Mouse (Mus musculus) lung, adult 2 months (tissue): ENCODE results near the gene Nae1. TPM values are rescaled to one million over a fixed set of nuclear protein-coding genes. Genes with fewer than 3 reads are reported as not detected.

Experiments used
- DNase-seq: peaks from one replicate; pipeline ENCODE4 v3.0.0; 2022
- H3K4me1 ChIP-seq: fragments of 200-500 bp; 2 replicates; pipeline ENCODE4 v1.6.1; 2011; ENCODE audit warnings: low read length; ENCODE audit not compliant: control insufficient read depth, insufficient read depth
- H3K4me3 ChIP-seq: fragments of 200-500 bp; replicated peaks from 2 replicates; pipeline ENCODE3; 2011; ENCODE audit warnings: low read depth, mild to moderate bottlenecking, control low read depth, low read length; ENCODE audit errors: extremely low read depth
- CTCF ChIP-seq: fragments of 200-500 bp; IDR thresholded peaks from 2 replicates; pipeline ENCODE4 v1.5.1; 2011; ENCODE audit warnings: mild to moderate bottlenecking, low read length, control low read depth; ENCODE audit not compliant: insufficient read depth
- POLR2A ChIP-seq: fragments of 200-500 bp; IDR thresholded peaks from 2 replicates; pipeline ENCODE4 v1.6.1; 2011; ENCODE audit warnings: low read depth, mild to moderate bottlenecking, control low read depth, low read length, borderline replicate concordance; ENCODE audit errors: extremely low read depth
- WGBS: fragments of 180-500 bp; shearing (Covaris S2); methylation state at CpG from one replicate; pipeline ENCODE4 v1.1.7; 2018; 5-methylcytosine and 5-hydroxymethylcytosine counted together
- polyA plus RNA-seq: library from polyadenylated mRNA; depleted of rRNA; stranded (reverse); fragments of >200 nt; gene quantifications from 2 replicates; pipeline ENCODE4 v1.2.3, GENCODE M21; 2012; rRNA removed

Gene Nae1
- polyA plus RNA-seq, 1 experiment: 17.1 TPM

GRCm38 (mm10) chr8:104534779-104535141 lies 323 bp upstream of the Nae1 start:
- TF ChIP-seq CTCF: no peak
- TF ChIP-seq POLR2A: no peak
- peak; percentile 42 for DNase-seq
- WGBS: 2% methylated on average over 9 of the region's 9 CpGs
- Histone ChIP-seq H3K4me1 (peaks cover 7% of the 10 kb centered on the region; the same call in 1 of the 2 replicates), H3K4me3 (peak overlapping the region; percentile 94)

GRCm38 (mm10) chr8:104533551-104533950 lies 886 bp downstream of the Nae1 start:
- DNase-seq: no peak
- Histone ChIP-seq H3K4me3 (peak overlapping the region; percentile 94), H3K4me1 (peaks cover 7% of the 10 kb centered on the region; the same call in 1 of the 2 replicates)
- no peak for TF ChIP-seq CTCF
- no peak for TF ChIP-seq POLR2A
- WGBS: 20% methylated on average over 7 of the region's 7 CpGs

GRCm38 (mm10) chr8:104529671-104530070 lies 4.8 kb downstream of the Nae1 start:
- WGBS: 91% methylated on average over 6 of the region's 6 CpGs
- peaks cover 5% of the 10 kb centered on the region; the same call in 1 of the 2 replicates for H3K4me1 ChIP-seq
- no peak overlapping the region for H3K4me3 ChIP-seq
- no peak for DNase-seq
- no peak for TF ChIP-seq CTCF
- TF ChIP-seq POLR2A: no peak

- no peaks in the 10 kb centered on the region for H3K4me1 ChIP-seq
- no peak for TF ChIP-seq POLR2A
- no peak for TF ChIP-seq CTCF
- DNase-seq: peak; percentile 67
- no peak overlapping the region for H3K4me3 ChIP-seq
- WGBS: 64% methylated on average over 5 of the region's 5 CpGs
Observed at GRCm38 (mm10) chr8:104517872-104518271, 16.6 kb downstream of the Nae1 start.

GRCm38 (mm10) chr8:104510134-104510533 lies 24.3 kb downstream of the Nae1 start:
- WGBS: 87% methylated on average over 3 of the region's 3 CpGs
- no peak for DNase-seq
- Histone ChIP-seq H3K4me1 (no peaks in the 10 kb centered on the region; the same call in 1 of the 2 replicates), H3K4me3 (no peak overlapping the region)
- TF ChIP-seq CTCF (no peak), POLR2A (no peak)

GRCm38 (mm10) chr8:104509061-104510006 lies 25.1 kb downstream of the Nae1 start, which contains the start of gene Terb1:
Gene Terb1 (minus strand): TSS chr8:104509910.
- TF ChIP-seq POLR2A: 0 out of 2 replicates have a peak, but pooled peaks have one; percentile 13
- TF ChIP-seq CTCF: no peak
- DNase-seq: peak; percentile 34
- H3K4me1 ChIP-seq: no peaks in the 10 kb centered on the region; the same call in 1 of the 2 replicates
- WGBS: 4% methylated on average over 64 of the region's 64 CpGs
- H3K4me3 ChIP-seq: peak within 1 kb of the TSS; percentile 58

- 53% methylated on average over 1 of the region's 1 CpGs for WGBS
- TF ChIP-seq CTCF (no peak), POLR2A (no peak)
Observed at GRCm38 (mm10) chr8:104479091-104479490, 55.3 kb downstream of the Nae1 start.

GRCm38 (mm10) chr8:104472465-104472864 lies 62.0 kb downstream of the Nae1 start:
- no peaks in the 10 kb centered on the region for H3K4me1 ChIP-seq
- no peak for DNase-seq
- TF ChIP-seq POLR2A (no peak), CTCF (no peak)
- no peak overlapping the region for H3K4me3 ChIP-seq
- 53% methylated on average over 3 of the region's 3 CpGs for WGBS

More at GRCm38 (mm10) chr8:104479091-104479490, 55.3 kb downstream of the Nae1 start:
- no peak for DNase-seq
- no peaks in the 10 kb centered on the region for H3K4me1 ChIP-seq
- no peak overlapping the region for H3K4me3 ChIP-seq

- H3K4me3 ChIP-seq: no peak overlapping the region
- DNase-seq: no peak
- no peaks in the 10 kb centered on the region for H3K4me1 ChIP-seq
- 64% methylated on average over 2 of the region's 2 CpGs for WGBS
- TF ChIP-seq CTCF: no peak
- no peak for TF ChIP-seq POLR2A
Observed at GRCm38 (mm10) chr8:104467463-104467862, 67.0 kb downstream of the Nae1 start.

Other genes with a start within 250 kb of the Nae1 start
- gene Cmtm2a, start 241.5 kb downstream of the Nae1 start, polyA plus RNA-seq: not detected in 2 replicates
- gene Gm45711, start 224.6 kb downstream of the Nae1 start, polyA plus RNA-seq: not detected in 2 replicates
- gene Cmtm1, start 224.5 kb downstream of the Nae1 start, polyA plus RNA-seq: not detected in 2 replicates
- gene Gm11020, start 213.1 kb downstream of the Nae1 start, polyA plus RNA-seq: not detected in 2 replicates
- not detected in 2 replicates for gene Cmtm2b, start 212.4 kb downstream of the Nae1 start, polyA plus RNA-seq
- 154 and 173 TPM in 2 replicates for gene Cmtm3, start 195.2 kb downstream of the Nae1 start, polyA plus RNA-seq
- gene Cmtm4, start 138.8 kb downstream of the Nae1 start, polyA plus RNA-seq: 14.9 and 22.4 TPM in 2 replicates
- gene Dync1li2, start 91.6 kb downstream of the Nae1 start, polyA plus RNA-seq: 20.2 and 32.1 TPM in 2 replicates
- gene Terb1, start 24.7 kb downstream of the Nae1 start, polyA plus RNA-seq: 0.05 and 0.07 TPM in 2 replicates
- gene Car7, start 52 bp upstream of the Nae1 start, polyA plus RNA-seq: 1.4 and 1.8 TPM in 2 replicates
- gene Pdp2, start 56.8 kb upstream of the Nae1 start, polyA plus RNA-seq: 3.4 and 4.4 TPM in 2 replicates
- 9.6 and 16.2 TPM in 2 replicates for gene Cdh16, start 89.8 kb upstream of the Nae1 start, polyA plus RNA-seq
- gene Rrad, start 96.7 kb upstream of the Nae1 start, polyA plus RNA-seq: 10.9 and 19.5 TPM in 2 replicates
- gene Ciao2b, start 107.3 kb upstream of the Nae1 start, polyA plus RNA-seq: 34.7 and 35.3 TPM in 2 replicates
- gene Ces2a, start 199.4 kb upstream of the Nae1 start, polyA plus RNA-seq: 0.14 and 0.55 TPM in 2 replicates